Mouse (Mus musculus): ENCODE data around the gene 1500009C09Rik. TPM values are rescaled to one million over a fixed set of nuclear protein-coding genes. Genes with fewer than 3 reads are reported as not detected.

1500009C09Rik gene
- 0.19 and 0.37 TPM in 2 replicates for polyA plus RNA-seq (2012; rRNA removed)

DNA sequence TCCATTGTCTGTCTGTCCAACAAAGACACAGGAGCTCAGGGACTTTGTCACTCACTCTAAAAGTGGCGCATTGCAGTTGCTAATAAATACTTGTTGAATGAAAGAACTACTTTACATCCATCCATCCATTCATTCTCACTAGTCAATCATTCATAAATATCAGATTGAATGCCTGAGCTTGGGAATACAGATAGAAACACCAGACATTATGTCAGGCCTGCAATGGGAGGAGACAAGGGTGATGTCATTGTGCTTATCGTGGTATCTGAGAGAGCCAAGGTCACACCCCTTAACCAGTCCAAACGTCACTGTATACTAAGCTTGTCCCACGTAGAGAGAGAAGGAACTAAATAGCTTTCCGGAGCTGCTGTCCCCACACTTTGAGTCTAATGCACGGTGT is at the start of gene 1500009C09Rik:
1500009C09Rik (plus strand) TSS at position 301 of the 400 bp plus-strand sequence.
- Histone ChIP-seq H3K27ac (ENCODE audit: insufficient read depth, low read depth, low read length) (no peak within 1 kb of the TSS), H3K4me1 (ENCODE audit: control insufficient read depth, insufficient read depth, insufficient read length, low read length) (peaks cover 3% of the 10 kb centered on the region; the same call in 1 of the 2 replicates), H3K27me3 (ENCODE audit: control insufficient read depth, insufficient read depth, low read length) (no peaks in the 10 kb centered on the region), H3K36me3 (ENCODE audit: control insufficient read depth, insufficient read depth, low read length) (no peaks in the 10 kb centered on the region), H3K4me3 (ENCODE audit: low read depth, low read length) (no peak within 1 kb of the TSS)
- TF ChIP-seq CTCF (IDR thresholded peaks at IDR 0.05; ENCODE audit: extremely low read depth, insufficient read length, insufficient replicate concordance, low read depth, low read length) (no peak), POLR2A (IDR thresholded peaks at IDR 0.05; ENCODE audit: low read depth, low read length) (no peak)
- WGBS = 60% methylated on average over 6 of the region's 6 CpGs

DNA sequence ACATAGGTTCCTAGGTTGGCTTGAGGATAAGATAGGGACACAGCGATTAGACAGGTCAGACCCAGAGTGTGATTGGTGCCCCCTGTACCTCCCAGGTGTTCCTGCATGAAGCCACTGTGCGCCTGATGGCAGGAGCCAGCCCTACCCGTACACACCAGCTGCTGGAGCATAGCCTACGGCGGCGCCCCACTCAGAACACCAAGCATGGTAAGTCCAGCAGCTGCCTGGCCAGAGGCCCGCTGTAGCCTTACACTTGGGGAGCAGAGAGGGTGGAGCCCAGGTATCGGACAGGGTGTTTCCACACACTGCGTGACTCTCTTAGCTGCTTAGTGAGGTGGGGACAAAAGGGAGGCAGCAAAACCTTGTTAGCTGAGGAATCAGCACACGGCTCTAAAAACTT is 49.1 kb upstream of the 1500009C09Rik start:
- H3K36me3 ChIP-seq (ENCODE audit: control insufficient read depth, insufficient read depth, low read length) = peaks cover 71% of the 10 kb centered on the region
- no peak overlapping the region for H3K4me3 ChIP-seq (ENCODE audit: low read depth, low read length)
- TF ChIP-seq CTCF (IDR thresholded peaks at IDR 0.05; ENCODE audit: extremely low read depth, insufficient read length, insufficient replicate concordance, low read depth, low read length) = no peak
- TF ChIP-seq POLR2A (IDR thresholded peaks at IDR 0.05; ENCODE audit: low read depth, low read length) = no peak
- WGBS = 90% methylated on average over 10 of the region's 10 CpGs
- no peak overlapping the region for H3K27ac ChIP-seq (ENCODE audit: insufficient read depth, low read depth, low read length)
- H3K4me1 ChIP-seq (ENCODE audit: control insufficient read depth, insufficient read depth, insufficient read length, low read length) = no peaks in the 10 kb centered on the region
- H3K27me3 ChIP-seq (ENCODE audit: control insufficient read depth, insufficient read depth, low read length) = no peaks in the 10 kb centered on the region

GRCm38 (mm10) chr15:82203611-82204351 is 48.4 kb upstream of the 1500009C09Rik start:
- Histone ChIP-seq H3K36me3 (ENCODE audit: control insufficient read depth, insufficient read depth, low read length) (peaks cover 66% of the 10 kb centered on the region), H3K27ac (ENCODE audit: insufficient read depth, low read depth, low read length) (no peak overlapping the region), H3K27me3 (ENCODE audit: control insufficient read depth, insufficient read depth, low read length) (no peaks in the 10 kb centered on the region), H3K4me3 (ENCODE audit: low read depth, low read length) (no peak overlapping the region), H3K4me1 (ENCODE audit: control insufficient read depth, insufficient read depth, insufficient read length, low read length) (no peaks in the 10 kb centered on the region)
- TF ChIP-seq POLR2A (IDR thresholded peaks at IDR 0.05; ENCODE audit: low read depth, low read length) (no peak), CTCF (IDR thresholded peaks at IDR 0.05; ENCODE audit: extremely low read depth, insufficient read length, insufficient replicate concordance, low read depth, low read length) (no peak)
- 88% methylated on average over 20 of the region's 20 CpGs for WGBS

DNA sequence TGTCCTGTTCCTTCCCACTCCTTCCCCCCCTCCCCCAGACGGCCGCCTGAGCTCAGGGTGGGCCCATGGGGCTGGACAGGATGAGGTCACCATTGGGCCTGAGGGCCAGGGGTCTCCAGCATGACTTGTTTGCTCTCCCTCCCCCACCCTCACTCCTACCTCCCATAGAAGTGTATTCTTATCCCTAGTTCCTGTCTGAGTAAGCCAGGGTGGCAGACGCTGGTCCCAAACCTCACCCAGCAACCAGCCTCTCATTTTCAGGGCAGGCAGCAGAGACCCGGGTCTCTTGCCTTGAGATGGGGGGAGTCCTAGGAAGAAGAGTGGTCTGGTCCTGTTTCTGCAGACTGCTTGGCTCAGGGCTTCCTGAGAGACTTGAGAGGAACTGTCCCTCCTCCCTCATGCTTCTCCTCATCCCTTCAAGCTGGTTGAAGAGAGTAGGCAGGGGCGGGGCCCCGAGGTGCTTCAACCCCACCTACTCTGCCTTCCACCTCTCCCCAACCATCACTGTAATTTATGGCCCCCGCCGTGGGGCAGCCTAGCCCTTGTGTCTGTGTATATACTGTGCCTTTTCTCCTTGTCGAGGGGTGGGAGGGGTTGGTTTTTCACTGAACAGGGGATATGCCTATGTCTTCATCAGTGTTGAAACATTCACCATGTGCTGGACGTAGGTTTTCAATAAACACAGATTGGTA is 47.4 kb upstream of the 1500009C09Rik start:
- TF ChIP-seq POLR2A (IDR thresholded peaks at IDR 0.05; ENCODE audit: low read depth, low read length) (no peak), CTCF (IDR thresholded peaks at IDR 0.05; ENCODE audit: extremely low read depth, insufficient read length, insufficient replicate concordance, low read depth, low read length) (no peak)
- peaks cover 56% of the 10 kb centered on the region for H3K36me3 ChIP-seq (ENCODE audit: control insufficient read depth, insufficient read depth, low read length)

GRCm38 (mm10) chr15:82206365-82207104 is 45.7 kb upstream of the 1500009C09Rik start:
- 54% methylated on average over 9 of the region's 9 CpGs for WGBS
- no peak overlapping the region for H3K27ac ChIP-seq (ENCODE audit: insufficient read depth, low read depth, low read length)
- peaks cover 9% of the 10 kb centered on the region; the same call in 1 of the 2 replicates for H3K27me3 ChIP-seq (ENCODE audit: control insufficient read depth, insufficient read depth, low read length)

More for the DNA sequence above, 47.4 kb upstream of the 1500009C09Rik start:
- no peaks in the 10 kb centered on the region for H3K27me3 ChIP-seq (ENCODE audit: control insufficient read depth, insufficient read depth, low read length)
- WGBS = 77% methylated on average over 10 of the region's 10 CpGs
- H3K27ac ChIP-seq (ENCODE audit: insufficient read depth, low read depth, low read length) = no peak overlapping the region
- H3K4me1 ChIP-seq (ENCODE audit: control insufficient read depth, insufficient read depth, insufficient read length, low read length) = no peaks in the 10 kb centered on the region
- no peak overlapping the region for H3K4me3 ChIP-seq (ENCODE audit: low read depth, low read length)

DNA sequence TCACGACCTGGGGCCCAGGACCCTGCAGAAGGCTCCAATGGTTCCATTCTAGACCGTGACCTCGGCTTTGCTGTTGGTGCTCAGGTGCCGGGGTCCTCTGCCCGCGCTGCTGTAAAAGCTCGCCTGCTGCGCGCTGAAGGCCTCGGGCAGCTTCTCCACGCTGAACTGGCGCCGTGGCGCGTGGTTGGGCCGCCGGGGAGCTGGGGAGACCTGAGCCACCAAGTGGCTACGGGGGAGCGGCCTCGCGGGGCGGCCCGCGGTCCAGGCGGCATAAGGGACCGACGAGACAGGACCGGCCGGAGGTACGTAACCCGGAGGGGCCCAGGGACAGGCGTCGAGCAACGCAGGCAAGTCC is 45.1 kb upstream of the 1500009C09Rik start:
- no peak overlapping the region for H3K27ac ChIP-seq (ENCODE audit: insufficient read depth, low read depth, low read length)
- TF ChIP-seq CTCF (IDR thresholded peaks at IDR 0.05; ENCODE audit: extremely low read depth, insufficient read length, insufficient replicate concordance, low read depth, low read length) (no peak), POLR2A (IDR thresholded peaks at IDR 0.05; ENCODE audit: low read depth, low read length) (no peak)
- no peak overlapping the region for H3K4me3 ChIP-seq (ENCODE audit: low read depth, low read length)
- peaks cover 14% of the 10 kb centered on the region for H3K27me3 ChIP-seq (ENCODE audit: control insufficient read depth, insufficient read depth, low read length)
- WGBS = 56% methylated on average over 34 of the region's 34 CpGs
- H3K4me1 ChIP-seq (ENCODE audit: control insufficient read depth, insufficient read depth, insufficient read length, low read length) = peaks cover 5% of the 10 kb centered on the region; the same call in 1 of the 2 replicates
- H3K36me3 ChIP-seq (ENCODE audit: control insufficient read depth, insufficient read depth, low read length) = peaks cover 37% of the 10 kb centered on the region

More at GRCm38 (mm10) chr15:82206365-82207104, 45.7 kb upstream of the 1500009C09Rik start:
- TF ChIP-seq POLR2A (IDR thresholded peaks at IDR 0.05; ENCODE audit: low read depth, low read length) = no peak
- TF ChIP-seq CTCF (IDR thresholded peaks at IDR 0.05; ENCODE audit: extremely low read depth, insufficient read length, insufficient replicate concordance, low read depth, low read length) = no peak
- Histone ChIP-seq H3K36me3 (ENCODE audit: control insufficient read depth, insufficient read depth, low read length) (peaks cover 41% of the 10 kb centered on the region), H3K4me3 (ENCODE audit: low read depth, low read length) (no peak overlapping the region), H3K4me1 (ENCODE audit: control insufficient read depth, insufficient read depth, insufficient read length, low read length) (no peaks in the 10 kb centered on the region)
